Mouse (Mus musculus): Measurements from ENCODE around the gene Aurkaip1.
A peak's percentile ranks its signal among the peaks of the same experiment; 100 is the strongest.
"Not testable (repeated sequence)": the region's sequence is repeated elsewhere in the genome, so short reads cannot be mapped to it uniquely, and the experiment has no call there.

Gene Aurkaip1

GRCm38 (mm10) chr4:155831205-155831766 is at the start of gene Aurkaip1:
Gene Aurkaip1 (plus strand): TSS chr4:155831272.
- peak; percentile 87 for ATAC-seq (ENCODE audit: low TSS enrichment)

GRCm38 (mm10) chr4:155783486-155784080 is 47.5 kb upstream of the Aurkaip1 start:
- ATAC-seq (ENCODE audit: low TSS enrichment) = no peak

- ATAC-seq (ENCODE audit: low TSS enrichment) = peak; percentile 76
Measured at GRCm38 (mm10) chr4:155784081-155784701, 46.9 kb upstream of the Aurkaip1 start.

- no peak for ATAC-seq (ENCODE audit: low TSS enrichment)
Measured at GRCm38 (mm10) chr4:155785246-155785645, 45.8 kb upstream of the Aurkaip1 start.

- ATAC-seq (ENCODE audit: low TSS enrichment) = peak; percentile 35; the same call in 1 of the 2 replicates
Measured at GRCm38 (mm10) chr4:155785819-155786218, 45.3 kb upstream of the Aurkaip1 start, which contains the start of gene Tmem88b. Gene Tmem88b (minus strand): TSS chr4:155785874.

GRCm38 (mm10) chr4:155788300-155788699 is 42.8 kb upstream of the Aurkaip1 start:
- ATAC-seq (ENCODE audit: low TSS enrichment) = no peak

GRCm38 (mm10) chr4:155788833-155789232 is 42.2 kb upstream of the Aurkaip1 start:
- ATAC-seq (ENCODE audit: low TSS enrichment) = not testable (repeated sequence)

- ATAC-seq (ENCODE audit: low TSS enrichment) = no peak
Measured at GRCm38 (mm10) chr4:155790021-155790489, 41.0 kb upstream of the Aurkaip1 start, which contains the start of gene Ankrd65. Gene Ankrd65 (plus strand): TSS chr4:155790439.

GRCm38 (mm10) chr4:155790650-155791161 is 40.4 kb upstream of the Aurkaip1 start:
- ATAC-seq (ENCODE audit: low TSS enrichment) = no peak

GRCm38 (mm10) chr4:155791240-155791933 is 39.7 kb upstream of the Aurkaip1 start:
- no peak for ATAC-seq (ENCODE audit: low TSS enrichment)

- no peak for ATAC-seq (ENCODE audit: low TSS enrichment)
Measured at GRCm38 (mm10) chr4:155793730-155794129, 37.3 kb upstream of the Aurkaip1 start.

- ATAC-seq (ENCODE audit: low TSS enrichment) = no peak
Measured at GRCm38 (mm10) chr4:155802075-155802474, 29.0 kb upstream of the Aurkaip1 start.

- no peak for ATAC-seq (ENCODE audit: low TSS enrichment)
Measured at GRCm38 (mm10) chr4:155802741-155803339, 28.2 kb upstream of the Aurkaip1 start, which contains the start of gene Mrpl20. Gene Mrpl20 (plus strand): TSS chr4:155802878.

- peak; percentile 90 for ATAC-seq (ENCODE audit: low TSS enrichment)
Measured at GRCm38 (mm10) chr4:155803340-155804041, 27.6 kb upstream of the Aurkaip1 start.

- no peak for ATAC-seq (ENCODE audit: low TSS enrichment)
Measured at GRCm38 (mm10) chr4:155807841-155808240, 23.2 kb upstream of the Aurkaip1 start.

GRCm38 (mm10) chr4:155811929-155812664 is 19.0 kb upstream of the Aurkaip1 start, which contains the start of gene Ccnl2:
Gene Ccnl2 (plus strand): TSS chr4:155812489.
- peak; percentile 99 for ATAC-seq (ENCODE audit: low TSS enrichment)

GRCm38 (mm10) chr4:155812665-155813181 is 18.3 kb upstream of the Aurkaip1 start:
- peak; percentile 22; the same call in 1 of the 2 replicates for ATAC-seq (ENCODE audit: low TSS enrichment)

GRCm38 (mm10) chr4:155817533-155817932 is 13.5 kb upstream of the Aurkaip1 start:
- no peak for ATAC-seq (ENCODE audit: low TSS enrichment)

GRCm38 (mm10) chr4:155821025-155821424 is 10.0 kb upstream of the Aurkaip1 start:
- no peak for ATAC-seq (ENCODE audit: low TSS enrichment)

GRCm38 (mm10) chr4:155823443-155823842 is 7.6 kb upstream of the Aurkaip1 start:
- ATAC-seq (ENCODE audit: low TSS enrichment) = no peak
